Mouse (Mus musculus) lung, postnatal 0 days (tissue): ENCODE results near the gene Ufd1.

Experiments used
- CTCF ChIP-seq: IDR thresholded peaks from 2 replicates; pipeline ENCODE4 v1.5.1; 2016; ENCODE audit warnings: antibody characterized with exemption, mild to moderate bottlenecking
- EP300 ChIP-seq: IDR thresholded peaks from 2 replicates; pipeline ENCODE4 v1.6.1; 2016; ENCODE audit warnings: antibody characterized with exemption, mild to moderate bottlenecking, control low read depth

DNA sequence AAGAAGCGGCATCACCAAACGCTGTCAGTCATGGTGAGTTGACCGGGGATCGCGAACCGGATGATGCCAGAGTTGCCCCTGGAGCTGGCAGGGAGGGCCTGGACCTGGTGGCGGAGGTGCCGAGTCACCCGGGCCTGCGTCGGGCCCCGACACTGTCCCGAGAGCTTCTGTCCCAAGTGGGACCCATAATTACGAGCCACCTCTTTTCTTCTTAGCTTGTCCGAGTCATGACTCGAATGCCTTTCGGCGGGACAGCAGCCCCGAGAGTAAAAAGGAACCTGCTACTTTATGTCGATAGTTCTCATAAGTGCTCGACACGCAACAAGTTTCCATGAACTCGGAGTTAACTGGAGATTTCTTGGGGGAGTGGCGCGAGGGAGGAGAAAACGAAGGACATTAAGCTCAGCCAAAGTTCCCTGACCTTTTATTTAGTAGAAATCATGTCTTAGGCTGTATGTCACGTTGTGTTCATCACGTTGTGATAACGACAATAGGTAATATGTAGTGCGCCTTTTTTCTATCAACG lies 869 bp downstream of the Ufd1 start:
- TF ChIP-seq CTCF (no peak), EP300 (no peak)
